Mouse (Mus musculus): Measurements from ENCODE around the gene Arpp21. TPM values are rescaled to one million over a fixed set of nuclear protein-coding genes. Genes with fewer than 3 reads are reported as not detected.

Arpp21 gene
- 10 to 100 TPM; 81.0 to 87.2 TPM for total RNA-seq (2021)
- long read RNA-seq, experiment 1, transcript Arpp21-231 (5 exons, 3,419 nt): major isoform, 6 of 51 reads
- long read RNA-seq, experiment 1, partial matches to known transcripts: 10 of 51 reads
- long read RNA-seq, experiment 1, other reads (novel, unspliced or antisense): 31 of 51 reads
- long read RNA-seq, experiment 2, transcript Arpp21-203 (19 exons, 3,316 nt): major isoform, 5 of 59 reads
- long read RNA-seq, experiment 2, partial matches to known transcripts: 10 of 59 reads
- long read RNA-seq, experiment 2, other reads (novel, unspliced or antisense): 42 of 59 reads

- no peak for DNase-seq (ENCODE audit: low spot score in 2 of 2)
Observed at GRCm38 (mm10) chr9:112235696-112236397, at the start of gene Arpp21. TSS of gene Arpp21 (minus strand) at chr9:112235938.

GRCm38 (mm10) chr9:112272426-112272969, 36.8 kb upstream of the Arpp21 start:
- no peak for DNase-seq (ENCODE audit: low spot score in 2 of 2)

- no peak for DNase-seq (ENCODE audit: low spot score in 2 of 2)
Observed at GRCm38 (mm10) chr9:112264982-112265641, 29.4 kb upstream of the Arpp21 start.

- DNase-seq (ENCODE audit: low spot score in 2 of 2): no peak
Observed at GRCm38 (mm10) chr9:112261986-112262901, 26.5 kb upstream of the Arpp21 start.

GRCm38 (mm10) chr9:112261556-112261955, 25.8 kb upstream of the Arpp21 start:
- no peak for DNase-seq (ENCODE audit: low spot score in 2 of 2)

- no peak for DNase-seq (ENCODE audit: low spot score in 2 of 2)
Observed at GRCm38 (mm10) chr9:112260696-112261095, 25.0 kb upstream of the Arpp21 start.

- no peak for DNase-seq (ENCODE audit: low spot score in 2 of 2)
Observed at GRCm38 (mm10) chr9:112258560-112258959, 22.8 kb upstream of the Arpp21 start.

GRCm38 (mm10) chr9:112255971-112256370, 20.2 kb upstream of the Arpp21 start:
- no peak for DNase-seq (ENCODE audit: low spot score in 2 of 2)

- no peak for DNase-seq (ENCODE audit: low spot score in 2 of 2)
Observed at GRCm38 (mm10) chr9:112253730-112254129, 18.0 kb upstream of the Arpp21 start.

- no peak for DNase-seq (ENCODE audit: low spot score in 2 of 2)
Observed at GRCm38 (mm10) chr9:112251857-112252256, 16.1 kb upstream of the Arpp21 start.

GRCm38 (mm10) chr9:112251339-112251738, 15.6 kb upstream of the Arpp21 start:
- no peak for DNase-seq (ENCODE audit: low spot score in 2 of 2)

GRCm38 (mm10) chr9:112249753-112250152, 14.0 kb upstream of the Arpp21 start:
- DNase-seq (ENCODE audit: low spot score in 2 of 2): no peak

GRCm38 (mm10) chr9:112247183-112247582, 11.4 kb upstream of the Arpp21 start:
- no peak for DNase-seq (ENCODE audit: low spot score in 2 of 2)

GRCm38 (mm10) chr9:112238168-112238567, 2.4 kb upstream of the Arpp21 start:
- no peak for DNase-seq (ENCODE audit: low spot score in 2 of 2)

- DNase-seq (ENCODE audit: low spot score in 2 of 2): no peak
Observed at GRCm38 (mm10) chr9:112236551-112236950, 813 bp upstream of the Arpp21 start.

- DNase-seq (ENCODE audit: low spot score in 2 of 2): peak; percentile 26 to 51
Observed at GRCm38 (mm10) chr9:112235041-112235695, 570 bp downstream of the Arpp21 start.

GRCm38 (mm10) chr9:112234505-112235024, 1.2 kb downstream of the Arpp21 start:
- DNase-seq (ENCODE audit: low spot score in 2 of 2): peak in 1 of 2 experiments; percentile 14

- no peak for DNase-seq (ENCODE audit: low spot score in 2 of 2)
Observed at GRCm38 (mm10) chr9:112233822-112234504, 1.8 kb downstream of the Arpp21 start.

GRCm38 (mm10) chr9:112233378-112233777, 2.4 kb downstream of the Arpp21 start:
- no peak for DNase-seq (ENCODE audit: low spot score in 2 of 2)

Data from gastrocnemius, postnatal 4 days (tissue).